Mouse (Mus musculus) lung, adult 2 months (tissue): ENCODE results near the gene Zfp366.

ENCODE experiments used
- CTCF ChIP-seq: fragments of 200-500 bp; IDR thresholded peaks from 2 replicates; pipeline ENCODE4 v1.5.1; 2011; ENCODE audit warnings: mild to moderate bottlenecking, low read length, control low read depth; ENCODE audit not compliant: insufficient read depth
- POLR2A ChIP-seq: fragments of 200-500 bp; IDR thresholded peaks from 2 replicates; pipeline ENCODE4 v1.6.1; 2011; ENCODE audit warnings: low read depth, mild to moderate bottlenecking, control low read depth, low read length, borderline replicate concordance; ENCODE audit errors: extremely low read depth

DNA sequence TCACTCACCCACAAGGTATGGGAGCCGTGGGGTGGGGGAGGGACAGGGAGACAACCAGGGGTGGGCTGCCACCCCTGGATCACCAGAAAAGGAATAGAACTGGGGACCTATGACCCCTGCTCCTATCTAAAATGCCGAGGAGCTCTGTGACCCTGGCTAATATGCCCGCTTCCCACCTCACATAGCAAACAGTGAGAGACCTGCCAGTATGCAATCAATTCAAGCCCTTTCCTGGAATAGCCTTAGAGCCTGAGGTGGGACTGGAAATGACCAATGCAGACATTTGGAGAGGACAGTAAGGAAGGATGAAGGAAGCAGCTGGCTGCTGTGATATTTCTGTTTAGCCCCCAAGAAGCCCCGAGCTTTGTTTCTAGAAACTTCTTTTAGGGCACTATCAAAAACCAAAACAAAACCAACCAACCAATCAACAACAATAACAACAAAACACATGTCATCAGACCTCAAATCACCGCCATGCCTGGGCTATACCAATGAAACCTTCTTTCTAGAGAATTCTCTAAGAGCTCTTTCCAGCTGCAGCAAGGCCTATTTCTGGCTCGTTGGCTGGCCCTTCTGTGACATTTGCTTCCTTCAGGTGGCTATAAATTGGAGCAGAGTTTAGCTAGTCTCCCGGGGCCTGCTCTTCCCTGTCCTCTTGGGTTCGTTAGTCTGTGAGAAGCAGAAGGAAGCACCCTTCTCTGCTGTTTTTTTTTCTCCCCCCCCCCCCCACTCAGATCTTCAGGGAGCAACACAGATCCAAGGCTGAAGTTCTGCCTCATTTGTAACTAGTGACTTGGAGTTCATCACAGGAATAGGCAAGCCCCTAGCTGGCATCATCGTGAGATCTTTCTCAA lies 45.2 kb downstream of the Zfp366 start:
- TF ChIP-seq CTCF (no peak), POLR2A (no peak)
